Mouse (Mus musculus): ENCODE data around the gene Tnrc6a. TPM values are rescaled to one million over a fixed set of nuclear protein-coding genes. Genes with fewer than 3 reads are reported as not detected.
A peak's percentile ranks its signal among the peaks of the same experiment; 100 is the strongest.

The Tnrc6a gene
- total and polyA plus RNA-seq, 3 experiments: 15.3 to 34.5 TPM; not detected in 1

DNA sequence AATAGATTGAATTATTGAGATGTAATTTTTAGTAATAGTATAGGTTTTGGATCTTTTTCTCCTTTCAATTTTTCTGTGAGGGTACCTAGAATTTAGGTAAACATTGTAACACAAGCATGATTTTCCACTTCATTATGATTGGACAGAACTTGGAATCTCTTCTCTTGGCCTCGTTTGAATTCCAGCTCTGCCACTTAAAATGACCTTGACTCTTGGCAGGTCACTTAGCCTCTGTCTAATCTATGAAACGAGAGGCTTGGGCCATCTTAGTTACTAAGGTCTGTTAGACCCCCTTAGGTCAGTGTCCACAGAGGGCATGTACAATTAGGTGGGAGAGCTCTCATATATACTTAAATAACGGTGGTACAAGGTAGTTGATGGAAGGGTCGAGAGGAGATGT lies 2.4 kb downstream of the Tnrc6a start:
- H3K9ac ChIP-seq (ENCODE audit: control insufficient read depth, low read depth, low read length, poor library complexity, severe bottlenecking): no peak overlapping the region
- peaks cover 12 to 36% of the 10 kb centered on the region in 2 experiments; a peak in 3 of 4 replicates for H3K36me3 ChIP-seq (ENCODE audit: control insufficient read depth in 1 of 2, insufficient read depth in 2 of 2, low read length in 2 of 2)
- no peak for DNase-seq (ENCODE audit: low read depth, low spot score)
- H3K27me3 ChIP-seq (ENCODE audit: control insufficient read depth in 1 of 2, insufficient read depth in 2 of 2, low read length in 2 of 2): no peaks in the 10 kb centered on the region
- H3K4me3 ChIP-seq (ENCODE audit: control insufficient read depth in 1 of 2, insufficient read depth in 1 of 2, low read depth in 2 of 2, low read length in 2 of 2): no peak overlapping the region
- TF ChIP-seq HCFC1 (IDR thresholded peaks at IDR 0.05; ENCODE audit: low read depth, low read length): no peak
- no peak for TF ChIP-seq ELF1 (IDR thresholded peaks at IDR 0.05; ENCODE audit: low read depth, low read length)
- no peak for TF ChIP-seq USF2 (IDR thresholded peaks at IDR 0.05; ENCODE audit: borderline replicate concordance in 1 of 2, insufficient read depth in 1 of 2, low read depth in 1 of 2, low read length in 2 of 2)
- no peak for TF ChIP-seq SMC3 (IDR thresholded peaks at IDR 0.05; ENCODE audit: low read depth, low read length)
- TF ChIP-seq ZMIZ1 (IDR thresholded peaks at IDR 0.05; ENCODE audit: low read depth, low read length): no peak
- TF ChIP-seq MAX (IDR thresholded peaks at IDR 0.05; ENCODE audit: low read length): no peak
- TF ChIP-seq CHD1 (IDR thresholded peaks at IDR 0.05; ENCODE audit: low read depth, low read length): no peak
- no peak overlapping the region for H3K27ac ChIP-seq (ENCODE audit: control insufficient read depth, low read depth, low read length)
- no peaks in the 10 kb centered on the region for H3K9me3 ChIP-seq (replicated peaks; ENCODE audit: insufficient read depth, low read length)
- H3K79me2 ChIP-seq (ENCODE audit: control insufficient read depth, insufficient read depth, low read length, poor library complexity): peaks cover 44% of the 10 kb centered on the region
- peaks cover 0 to 13% of the 10 kb centered on the region in 2 experiments; a peak in 2 of 4 replicates for H3K4me1 ChIP-seq (ENCODE audit: control insufficient read depth in 1 of 2, insufficient read depth in 2 of 2, low read length in 2 of 2)

DNA sequence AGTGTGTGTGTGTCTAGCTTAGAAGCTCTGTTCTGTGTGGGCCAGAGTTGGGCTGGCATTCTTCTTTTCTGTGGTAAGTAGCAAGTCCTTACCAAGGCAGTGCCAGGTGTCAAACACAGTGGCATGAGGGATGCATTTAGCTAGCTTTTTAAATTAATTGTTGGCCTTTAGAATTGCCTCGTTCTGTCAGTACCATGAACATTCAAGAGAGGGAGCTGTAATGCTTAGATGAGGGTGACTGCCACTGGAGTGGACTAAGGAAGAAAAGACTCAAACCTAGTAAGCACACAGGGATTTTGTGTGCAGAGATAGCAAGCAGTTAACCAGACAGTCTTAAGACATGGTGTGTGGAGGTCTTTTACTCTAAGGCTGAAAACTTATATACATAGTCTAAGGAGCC lies 3.6 kb downstream of the Tnrc6a start:
- H3K79me2 ChIP-seq (ENCODE audit: control insufficient read depth, insufficient read depth, low read length, poor library complexity): peaks cover 51% of the 10 kb centered on the region
- DNase-seq (ENCODE audit: low read depth, low spot score): peak; percentile 35
- H3K27ac ChIP-seq (ENCODE audit: control insufficient read depth, low read depth, low read length): no peak overlapping the region
- TF ChIP-seq TBP (IDR thresholded peaks at IDR 0.05; ENCODE audit: low read depth, low read length): no peak
- no peak for TF ChIP-seq CHD2 (IDR thresholded peaks at IDR 0.05; ENCODE audit: low read length)
- 0 out of 2 replicates have a peak, but pooled peaks have one; percentile 10 for TF ChIP-seq SIN3A (IDR thresholded peaks at IDR 0.05; ENCODE audit: low read length)
- peak in 1 of 3 experiments; percentile 25; a peak in 1 of 6 replicates for TF ChIP-seq CTCF (IDR thresholded peaks at IDR 0.05 in 2 of 3, conservative IDR thresholded peaks at IDR 0.05 in 1 of 3; ENCODE audit: control insufficient read depth in 1 of 3, insufficient read depth in 1 of 3, low read depth in 2 of 3, low read length in 3 of 3, poor library complexity in 1 of 3, severe bottlenecking in 1 of 3)
- no peak overlapping the region for H3K4me3 ChIP-seq (ENCODE audit: control insufficient read depth in 1 of 2, insufficient read depth in 1 of 2, low read depth in 2 of 2, low read length in 2 of 2)
- no peaks in the 10 kb centered on the region for H3K9me3 ChIP-seq (replicated peaks; ENCODE audit: insufficient read depth, low read length)
- peaks cover 0 to 13% of the 10 kb centered on the region in 2 experiments; a peak in 2 of 4 replicates for H3K4me1 ChIP-seq (ENCODE audit: control insufficient read depth in 1 of 2, insufficient read depth in 2 of 2, low read length in 2 of 2)
- H3K27me3 ChIP-seq (ENCODE audit: control insufficient read depth in 1 of 2, insufficient read depth in 2 of 2, low read length in 2 of 2): no peaks in the 10 kb centered on the region
- no peak overlapping the region for H3K9ac ChIP-seq (ENCODE audit: control insufficient read depth, low read depth, low read length, poor library complexity, severe bottlenecking)
- peaks cover 13 to 36% of the 10 kb centered on the region in 2 experiments; a peak in 3 of 4 replicates for H3K36me3 ChIP-seq (ENCODE audit: control insufficient read depth in 1 of 2, insufficient read depth in 2 of 2, low read length in 2 of 2)

DNA sequence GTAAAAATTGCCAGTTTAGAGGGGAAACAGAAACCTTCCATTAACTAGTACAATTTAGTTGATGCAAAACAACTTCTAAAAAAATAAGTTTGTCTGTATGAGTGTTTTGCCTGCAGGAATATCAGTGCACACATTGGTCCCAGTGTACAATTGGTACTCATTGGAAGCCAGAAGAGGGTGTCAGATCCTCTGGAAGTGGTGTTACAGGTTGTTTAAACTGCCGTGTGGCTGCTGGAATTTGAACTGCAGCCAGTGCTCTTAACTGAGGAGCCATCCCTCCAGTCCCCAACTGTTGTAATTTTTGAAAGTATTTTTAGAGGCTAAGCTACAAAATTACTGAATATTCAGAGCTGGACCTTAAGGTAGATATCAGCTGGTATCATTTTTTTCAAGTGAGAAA lies 4.3 kb downstream of the Tnrc6a start:
- peaks cover 13 to 39% of the 10 kb centered on the region in 2 experiments; a peak in 3 of 4 replicates for H3K36me3 ChIP-seq (ENCODE audit: control insufficient read depth in 1 of 2, insufficient read depth in 2 of 2, low read length in 2 of 2)
- no peaks in the 10 kb centered on the region for H3K27me3 ChIP-seq (ENCODE audit: control insufficient read depth in 1 of 2, insufficient read depth in 2 of 2, low read length in 2 of 2)
- H3K79me2 ChIP-seq (ENCODE audit: control insufficient read depth, insufficient read depth, low read length, poor library complexity): peaks cover 54% of the 10 kb centered on the region
- peaks cover 2 to 13% of the 10 kb centered on the region in 2 experiments; a peak in 2 of 4 replicates for H3K4me1 ChIP-seq (ENCODE audit: control insufficient read depth in 1 of 2, insufficient read depth in 2 of 2, low read length in 2 of 2)
- no peaks in the 10 kb centered on the region for H3K9me3 ChIP-seq (replicated peaks; ENCODE audit: insufficient read depth, low read length)
- no peak overlapping the region for H3K9ac ChIP-seq (ENCODE audit: control insufficient read depth, low read depth, low read length, poor library complexity, severe bottlenecking)
- no peak overlapping the region for H3K4me3 ChIP-seq (ENCODE audit: control insufficient read depth in 1 of 2, insufficient read depth in 1 of 2, low read depth in 2 of 2, low read length in 2 of 2)
- TF ChIP-seq CTCF (IDR thresholded peaks at IDR 0.05 in 2 of 3, conservative IDR thresholded peaks at IDR 0.05 in 1 of 3; ENCODE audit: control insufficient read depth in 1 of 3, insufficient read depth in 1 of 3, low read depth in 2 of 3, low read length in 3 of 3, poor library complexity in 1 of 3, severe bottlenecking in 1 of 3): no peak
- TF ChIP-seq NRF1 (IDR thresholded peaks at IDR 0.05; ENCODE audit: insufficient read depth, low read depth, low read length, poor library complexity, severe bottlenecking): no peak
- no peak for TF ChIP-seq RCOR1 (IDR thresholded peaks at IDR 0.05; ENCODE audit: low read depth, low read length)
- TF ChIP-seq MYB (IDR thresholded peaks at IDR 0.05; ENCODE audit: low read depth, low read length): no peak
- no peak for TF ChIP-seq POLR2A (IDR thresholded peaks at IDR 0.05; ENCODE audit: control insufficient read depth in 1 of 2, insufficient read depth in 1 of 2, low read depth in 1 of 2, low read length in 2 of 2, poor library complexity in 1 of 2)
- TF ChIP-seq MEF2A (IDR thresholded peaks at IDR 0.05; ENCODE audit: extremely low read depth, insufficient replicate concordance, low read depth, low read length, poor library complexity, severe bottlenecking): no peak
- TF ChIP-seq CHD1 (IDR thresholded peaks at IDR 0.05; ENCODE audit: low read depth, low read length): no peak
- TF ChIP-seq SIN3A (IDR thresholded peaks at IDR 0.05; ENCODE audit: low read length): no peak
- TF ChIP-seq GATA1 (IDR thresholded peaks at IDR 0.05; ENCODE audit: low read depth, low read length): no peak
- TF ChIP-seq POLR2AphosphoS2 (IDR thresholded peaks at IDR 0.05; ENCODE audit: low read length): no peak
- DNase-seq (ENCODE audit: low read depth, low spot score): no peak
- no peak overlapping the region for H3K27ac ChIP-seq (ENCODE audit: control insufficient read depth, low read depth, low read length)

Measured in MEL (cell line).